Mouse (Mus musculus) heart, adult 2 months (tissue): ENCODE data around the gene Gba2. TPM values are rescaled to one million over a fixed set of nuclear protein-coding genes. Genes with fewer than 3 reads are reported as not detected.

Experiments
- DNase-seq, 2 experiments: peaks; one replicate each; pipeline ENCODE4 v3.0.0; 2021
- H3K27ac ChIP-seq: fragments of 200-600 bp; 2 replicates; pipeline ENCODE4 v1.8.1; 2022
- H3K27me3 ChIP-seq: fragments of 200-500 bp; 2 replicates; pipeline ENCODE4 v1.6.1; 2012; ENCODE audit warnings: mild to moderate bottlenecking, low read length, inconsistent platforms, mixed read lengths; ENCODE audit not compliant: control insufficient read depth, insufficient read depth
- H3K36me3 ChIP-seq: fragments of 200-500 bp; 2 replicates; pipeline ENCODE4 v1.6.1; 2012; ENCODE audit warnings: low read length, inconsistent platforms; ENCODE audit not compliant: control insufficient read depth, insufficient read depth
- H3K4me1 ChIP-seq: fragments of 200-500 bp; 2 replicates; pipeline ENCODE4 v1.6.1; 2011; ENCODE audit warnings: low read length; ENCODE audit not compliant: control insufficient read depth, insufficient read depth
- H3K4me3 ChIP-seq: fragments of 200-600 bp; 2 replicates; pipeline ENCODE4 v1.8.1; 2022
- H3K79me2 ChIP-seq: fragments of 200-500 bp; replicated peaks from 2 replicates; pipeline ENCODE4 v1.6.1; 2012; ENCODE audit warnings: mild to moderate bottlenecking, inconsistent platforms, low read length, moderate library complexity, mixed read lengths; ENCODE audit not compliant: control insufficient read depth, insufficient read depth
- H3K9ac ChIP-seq: fragments of 200-500 bp; 2 replicates; pipeline ENCODE4 v1.6.1; 2012; ENCODE audit warnings: low read depth, mild to moderate bottlenecking, control low read depth, inconsistent platforms, low read length, mixed read lengths
- CTCF ChIP-seq: fragments of 200-600 bp; IDR thresholded peaks from 2 replicates; pipeline ENCODE4 v1.8.1; 2022; ENCODE audit warnings: antibody characterized with exemption, mild to moderate bottlenecking, moderate library complexity
- EP300 ChIP-seq: fragments of 200-500 bp; IDR thresholded peaks from 2 replicates; pipeline ENCODE4 v1.6.1; 2011; ENCODE audit warnings: low read depth, low read length, control low read depth; ENCODE audit not compliant: insufficient read depth
- POLR2A ChIP-seq: fragments of 200-500 bp; IDR thresholded peaks from 2 replicates; pipeline ENCODE4 v1.6.1; 2011; ENCODE audit warnings: mild to moderate bottlenecking, low read depth, low read length, control low read depth; ENCODE audit not compliant: insufficient read depth
- WGBS: fragments of 180-500 bp; shearing (Covaris S2); methylation state at CpG from one replicate; pipeline ENCODE4 v1.1.7; 2018; 5-methylcytosine and 5-hydroxymethylcytosine counted together
- intact Hi-C: fragments of 180-260 bp; cut with DNase I; formaldehyde crosslinking; loops from one replicate; pipeline ENCODE4 v1.15.1; 2025
- polyA plus RNA-seq: library from polyadenylated mRNA; depleted of rRNA; stranded (reverse); fragments of >200 nt; gene quantifications from 2 replicates; pipeline ENCODE4 v1.2.3, GENCODE M21; 2012
- total RNA-seq, 2 experiments: library from RNA; stranded (reverse); gene quantifications; 2 replicates each; pipeline ENCODE4 v1.2.3; 2021

The Gba2 gene
- total and polyA plus RNA-seq, 3 experiments = 11.5 to 18.2 (median 13.2) TPM

DNA sequence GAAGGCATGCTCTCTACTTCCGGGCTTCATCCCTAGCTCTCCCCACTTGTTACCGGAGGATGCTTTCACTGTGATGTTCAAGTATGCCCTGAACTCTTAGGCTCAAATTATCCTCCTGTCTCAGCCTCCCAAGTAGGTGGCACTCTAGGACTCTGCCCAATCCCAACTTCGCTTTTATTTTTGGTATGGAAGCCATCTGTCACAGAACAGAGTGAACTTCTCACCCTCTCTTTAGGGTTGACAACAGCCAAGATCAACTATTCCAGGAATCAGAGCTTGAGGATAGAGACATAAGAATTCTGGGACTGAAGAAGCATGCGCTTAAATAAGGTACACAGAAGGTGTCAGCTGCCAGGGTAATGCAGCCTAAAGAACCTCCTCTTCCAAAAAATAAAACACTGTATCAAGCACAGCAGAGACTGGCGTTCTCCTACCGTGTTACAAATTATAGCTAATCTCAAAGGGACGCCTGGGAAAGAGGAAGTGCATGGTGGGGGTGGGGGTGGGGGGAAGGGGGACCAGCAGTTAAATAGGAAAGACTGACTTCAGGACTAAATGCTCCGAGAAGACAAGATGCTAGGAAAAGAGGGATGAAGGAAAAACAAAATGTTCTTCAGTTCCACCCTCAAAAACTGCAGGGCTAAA lies 1.3 kb downstream of the Gba2 start:
- 14% methylated on average over 8 of the region's 8 CpGs for WGBS
- no peaks in the 10 kb centered on the region for H3K27me3 ChIP-seq
- peaks cover 2% of the 10 kb centered on the region; the same call in 1 of the 2 replicates for H3K79me2 ChIP-seq
- peak overlapping the region; percentile 87 for H3K9ac ChIP-seq
- peaks cover 6% of the 10 kb centered on the region; the same call in 1 of the 2 replicates for H3K36me3 ChIP-seq
- peak overlapping the region; percentile 99 for H3K4me3 ChIP-seq
- H3K27ac ChIP-seq = peak overlapping the region; percentile 98
- TF ChIP-seq POLR2A = no peak
- no peak for TF ChIP-seq EP300
- TF ChIP-seq CTCF = no peak
- H3K4me1 ChIP-seq = peaks cover 11% of the 10 kb centered on the region
- intact Hi-C loops = loop anchor here (2.0 to 5.0 kb wide), 3 partner anchors 15 to 135 kb away; partner anchors contain the start of genes Creb3, Hint2, Tesk1 and Tln1
- DNase-seq = no peak

DNA sequence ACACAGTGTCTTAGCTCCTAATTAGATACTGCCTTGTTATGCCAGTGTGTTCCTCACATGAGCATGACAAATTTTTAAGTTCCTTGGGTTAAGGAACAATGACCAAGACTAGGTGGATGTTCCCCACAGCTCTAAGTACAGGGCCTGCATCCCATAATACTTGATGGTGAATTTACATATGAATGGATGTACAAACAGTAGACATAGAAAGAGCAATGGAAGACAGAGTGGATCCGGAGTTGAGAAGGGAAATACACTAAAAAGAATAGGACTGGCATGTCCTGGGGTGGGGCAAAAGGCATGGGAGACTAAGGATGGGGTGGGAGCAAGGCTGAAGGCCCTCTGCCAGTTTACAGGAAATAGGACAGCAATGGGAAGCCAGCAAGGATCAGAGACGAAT lies 3.3 kb downstream of the Gba2 start:
- no peak for DNase-seq
- Histone ChIP-seq H3K79me2 (peaks cover 2% of the 10 kb centered on the region; the same call in 1 of the 2 replicates), H3K27ac (no peak overlapping the region), H3K4me1 (peaks cover 11% of the 10 kb centered on the region), H3K9ac (no peak overlapping the region), H3K36me3 (peaks cover 6% of the 10 kb centered on the region; the same call in 1 of the 2 replicates), H3K27me3 (no peaks in the 10 kb centered on the region), H3K4me3 (no peak overlapping the region)
- 56% methylated on average over 2 of the region's 2 CpGs for WGBS
- TF ChIP-seq EP300 (no peak), CTCF (no peak), POLR2A (no peak)
- intact Hi-C loops = loop anchor here (5.0 kb wide), 2 partner anchors 82 to 133 kb away; partner anchors contain the start of genes Hint2 and Tesk1

DNA sequence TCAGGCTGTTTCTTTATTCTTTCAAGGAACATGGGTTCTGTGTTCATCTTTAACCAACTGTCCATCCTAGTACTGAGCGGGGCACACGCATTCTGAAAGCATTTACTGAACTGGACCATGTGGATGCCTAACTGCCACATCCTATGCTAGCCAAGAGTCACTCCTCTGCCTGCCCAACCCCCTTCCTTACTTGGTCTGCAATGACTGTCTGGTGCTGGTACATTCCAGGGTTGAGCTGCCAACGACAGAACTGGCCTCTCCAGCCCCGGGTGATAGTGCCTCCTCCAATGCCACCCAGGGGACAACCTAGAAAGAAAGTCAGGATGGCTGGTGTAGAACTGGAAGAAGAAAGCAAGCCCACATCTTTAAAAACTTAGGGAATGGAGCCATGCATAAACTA lies 5.1 kb downstream of the Gba2 start:
- H3K9ac ChIP-seq = no peak overlapping the region
- no peak overlapping the region for H3K4me3 ChIP-seq
- WGBS = 66% methylated on average over 4 of the region's 4 CpGs
- H3K27ac ChIP-seq = no peak overlapping the region
- TF ChIP-seq CTCF (no peak), EP300 (0 out of 2 replicates have a peak, but pooled peaks have one; percentile 16)
- intact Hi-C loops = loop anchor here (5.0 kb wide), 1 partner anchor 41 kb away; no protein-coding TSS in a partner anchor
- H3K27me3 ChIP-seq = no peaks in the 10 kb centered on the region
- peaks cover 6% of the 10 kb centered on the region for H3K4me1 ChIP-seq
- peaks cover 2% of the 10 kb centered on the region; the same call in 1 of the 2 replicates for H3K79me2 ChIP-seq
- DNase-seq = peak in 1 of 2 experiments; percentile 46
- H3K36me3 ChIP-seq = peaks cover 6% of the 10 kb centered on the region; the same call in 1 of the 2 replicates

DNA sequence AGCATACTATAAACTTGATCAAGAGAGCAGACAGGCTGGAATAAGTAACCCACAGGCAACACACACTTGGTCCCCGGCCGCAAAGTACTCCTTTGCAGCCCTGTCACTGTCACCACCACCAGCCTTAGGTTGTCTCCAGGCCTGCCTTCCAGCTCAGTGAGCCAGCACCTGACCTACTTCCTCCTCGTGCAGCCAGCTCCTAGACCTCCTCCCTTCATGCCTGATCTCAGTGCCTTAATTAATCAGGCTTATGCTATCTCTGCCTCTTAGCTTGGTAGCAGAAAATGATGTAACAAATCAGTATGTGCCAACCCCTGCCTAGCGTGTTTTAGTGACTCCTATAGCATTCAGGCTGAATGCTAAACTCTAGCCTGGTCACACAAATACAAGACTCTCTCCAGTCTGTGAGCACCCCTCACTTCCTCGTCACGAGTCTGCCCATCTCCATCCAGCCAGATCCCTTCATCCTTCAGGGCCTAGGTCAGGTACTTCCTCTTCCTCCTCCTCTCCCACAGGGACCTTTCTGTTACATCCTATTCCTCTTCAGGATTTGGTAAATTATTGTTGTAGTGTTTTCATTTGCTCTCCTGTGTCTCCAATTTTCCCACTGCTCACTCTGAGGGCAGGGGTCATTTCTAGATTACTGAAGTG lies 7.2 kb downstream of the Gba2 start:
- TF ChIP-seq CTCF = no peak
- WGBS = 64% methylated on average over 6 of the region's 6 CpGs
- peaks cover 2% of the 10 kb centered on the region for H3K4me1 ChIP-seq
- H3K36me3 ChIP-seq = peaks cover 6% of the 10 kb centered on the region; the same call in 1 of the 2 replicates
- H3K79me2 ChIP-seq = peaks cover 2% of the 10 kb centered on the region; the same call in 1 of the 2 replicates
- no peak overlapping the region for H3K27ac ChIP-seq
- no peak for DNase-seq
- no peaks in the 10 kb centered on the region for H3K27me3 ChIP-seq
- no peak overlapping the region for H3K4me3 ChIP-seq
- no peak overlapping the region for H3K9ac ChIP-seq
- intact Hi-C loops = loop anchor here (5.0 kb wide), 1 partner anchor 39 kb away; no protein-coding TSS in a partner anchor

DNA sequence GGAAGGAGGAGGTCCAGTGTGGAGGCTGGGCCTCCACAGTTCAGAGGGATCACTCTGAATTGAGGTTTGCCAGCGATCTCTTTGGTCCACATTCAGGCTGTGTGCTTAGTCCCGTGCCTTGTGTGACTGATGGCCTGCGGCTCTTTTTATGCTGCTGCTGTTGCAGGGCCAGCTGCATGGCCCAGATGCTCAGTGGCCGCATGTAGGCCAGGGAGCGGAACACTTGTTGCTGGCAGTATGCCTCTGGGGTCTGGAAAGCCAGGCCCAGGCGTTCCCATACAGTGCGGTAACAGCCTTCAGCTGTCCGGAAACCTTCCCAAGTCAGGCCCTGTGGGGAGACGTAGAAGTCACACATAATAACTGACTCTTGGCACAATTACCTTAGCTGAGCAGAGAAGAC lies 11.5 kb downstream of the Gba2 start:
- intact Hi-C loops = no loop called here

DNA sequence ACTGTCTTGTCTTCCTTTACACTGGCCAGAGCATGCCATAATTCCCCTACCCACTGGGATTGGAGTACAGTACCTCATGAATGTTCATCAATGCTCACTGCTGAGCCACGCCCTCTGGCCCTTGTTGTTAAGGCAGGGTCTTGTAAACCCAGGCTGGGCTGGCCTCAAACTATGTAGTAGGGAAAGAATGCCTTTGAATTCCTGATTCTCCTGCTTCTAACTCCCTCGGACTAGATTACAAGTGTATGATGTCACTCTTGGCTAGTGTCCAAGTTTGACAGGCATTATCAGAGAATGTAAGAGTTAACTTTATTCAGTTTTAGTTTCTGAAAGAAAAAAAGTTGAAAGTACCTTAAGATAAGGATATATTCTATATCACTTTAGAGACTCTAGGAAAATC lies 14.4 kb downstream of the Gba2 start:
- Histone ChIP-seq H3K27me3 (no peaks in the 10 kb centered on the region), H3K36me3 (peaks cover 10% of the 10 kb centered on the region), H3K9ac (no peak overlapping the region), H3K79me2 (peaks cover 4% of the 10 kb centered on the region; the same call in 1 of the 2 replicates), H3K27ac (no peak overlapping the region), H3K4me3 (no peak overlapping the region), H3K4me1 (peaks cover 20% of the 10 kb centered on the region)
- WGBS = 16% methylated on average over 2 of the region's 2 CpGs
- no peak for DNase-seq
- intact Hi-C loops = loop anchor here (5.0 kb wide), 2 partner anchors 72 to 93 kb away; partner anchors contain the start of genes Ccdc107 and Hint2
- TF ChIP-seq EP300 = 0 out of 2 replicates have a peak, but pooled peaks have one; percentile 39
- TF ChIP-seq POLR2A = no peak

More for the DNA sequence above, 11.5 kb downstream of the Gba2 start:
- no peak for DNase-seq
- Histone ChIP-seq H3K36me3 (peaks cover 10% of the 10 kb centered on the region), H3K27me3 (no peaks in the 10 kb centered on the region), H3K4me1 (peaks cover 8% of the 10 kb centered on the region), H3K79me2 (no peaks in the 10 kb centered on the region; the same call in 1 of the 2 replicates), H3K9ac (no peak overlapping the region), H3K27ac (no peak overlapping the region), H3K4me3 (no peak overlapping the region)
- no peak for TF ChIP-seq POLR2A
- no peak for TF ChIP-seq EP300
- TF ChIP-seq CTCF = no peak
- 93% methylated on average over 9 of the region's 9 CpGs for WGBS
